ENCODE assay signal across 29 mouse cellular contexts in genomic region chr10:117343000-117343399, GRCm38 (mm10). TPM values are rescaled to one million over a fixed set of nuclear protein-coding genes. Genes with fewer than 3 reads are reported as not detected.
A peak's percentile ranks its signal among the peaks of the same experiment; 100 is the strongest.
DNase-seq lines count a peak whose midpoint lies in the region; ATAC-seq and TF ChIP-seq lines count a peak whose summit lies in the region.
"Had no signal": no experiment of that assay in that cellular context is flagged by ENCODE, and none has a peak within 500 bp of the region (broad histone marks: within the 10 kb centered on the region; RNA-seq: fewer than 3 reads in every experiment).

No protein-coding gene starts in this region.

- no peak overlapping the region for H3K4me2 ChIP-seq in liver, embryonic 15.5 days
- H3K4me2 ChIP-seq in embryonic facial prominence, embryonic 13.5 days = no peak overlapping the region
- no peak overlapping the region for H3K4me2 ChIP-seq in limb, embryonic 13.5 days (replicated peaks)
- H3K4me2 ChIP-seq in stomach, postnatal 0 days (replicated peaks; ENCODE audit: low read depth) = no peak overlapping the region
- no peak overlapping the region for H3K4me2 ChIP-seq in intestine, embryonic 15.5 days (replicated peaks)
- H3K4me2 ChIP-seq: forebrain, embryonic 15.5 days; heart, embryonic 11.5 days; hindbrain, embryonic 12.5 days; midbrain, embryonic 11.5 days; neural tube, embryonic 12.5 days had no signal

- H3K4me1 ChIP-seq in liver, embryonic 15.5 days (replicated peaks) = no peaks in the 10 kb centered on the region; the same call in 1 of the 2 replicates
- H3K4me1 ChIP-seq in embryonic facial prominence, embryonic 13.5 days = 0 out of 2 replicates have a peak, but pooled peaks cover 6% of the 10 kb centered on the region
- no peaks in the 10 kb centered on the region for H3K4me1 ChIP-seq in limb, embryonic 13.5 days
- H3K4me1 ChIP-seq in stomach, postnatal 0 days (replicated peaks; ENCODE audit: control insufficient read depth, insufficient read depth) = no peaks in the 10 kb centered on the region
- H3K4me1 ChIP-seq in intestine, embryonic 15.5 days (replicated peaks) = no peaks in the 10 kb centered on the region
- H3K4me1 ChIP-seq: forebrain, embryonic 10.5 days; hindbrain, embryonic 12.5 days; neural tube, embryonic 12.5 days had no signal

- no peak overlapping the region for H3K9ac ChIP-seq in liver, embryonic 15.5 days
- no peak overlapping the region for H3K9ac ChIP-seq in embryonic facial prominence, embryonic 13.5 days
- H3K9ac ChIP-seq in limb, embryonic 13.5 days = 0 out of 2 replicates have a peak overlapping the region, but pooled peaks have one; percentile 5
- no peak overlapping the region for H3K9ac ChIP-seq in stomach, postnatal 0 days (ENCODE audit: low read length)
- H3K9ac ChIP-seq in intestine, embryonic 15.5 days = no peak overlapping the region
- H3K9ac ChIP-seq: forebrain, embryonic 15.5 days; hindbrain, embryonic 12.5 days; neural tube, embryonic 12.5 days had no signal

- no peak for TF ChIP-seq CTCF in stomach, postnatal 0 days (IDR thresholded peaks at IDR 0.05; ENCODE audit: low read depth)

- no peak overlapping the region for H3K4me3 ChIP-seq in liver, embryonic 15.5 days (replicated peaks)
- no peak overlapping the region for H3K4me3 ChIP-seq in embryonic facial prominence, embryonic 13.5 days
- no peak overlapping the region for H3K4me3 ChIP-seq in limb, embryonic 13.5 days
- no peak overlapping the region for H3K4me3 ChIP-seq in stomach, postnatal 0 days (ENCODE audit: low read depth, low read length)
- H3K4me3 ChIP-seq in intestine, embryonic 15.5 days (replicated peaks) = no peak overlapping the region
- H3K4me3 ChIP-seq: forebrain, embryonic 10.5 days; forebrain, embryonic 15.5 days; hindbrain, embryonic 12.5 days; neural tube, embryonic 12.5 days had no signal

- peak overlapping the region; percentile 17; the same call in 1 of the 2 replicates for H3K27ac ChIP-seq in liver, embryonic 15.5 days (replicated peaks)
- H3K27ac ChIP-seq in embryonic facial prominence, embryonic 13.5 days = peak overlapping the region; percentile 33; the same call in 1 of the 2 replicates
- H3K27ac ChIP-seq in limb, embryonic 13.5 days = peak overlapping the region; percentile 55
- H3K27ac ChIP-seq in stomach, postnatal 0 days (replicated peaks) = 0 out of 2 replicates have a peak overlapping the region, but pooled peaks have one; percentile 6
- no peak overlapping the region for H3K27ac ChIP-seq in intestine, embryonic 15.5 days
- H3K27ac ChIP-seq: forebrain, embryonic 10.5 days; forebrain, embryonic 15.5 days; hindbrain, embryonic 12.5 days; hindbrain, postnatal 0 days; neural tube, embryonic 12.5 days had no signal

- DNase-seq in liver = no peak
- no peak for DNase-seq in stomach, postnatal 0 days (ENCODE audit: low spot score)
- DNase-seq in right cerebral cortex, postnatal 4 days = no peak
- DNase-seq: adrenal gland, adult 8-10 months; cerebellum, adult 18-20 months; cerebellum, postnatal 10 days; gastrocnemius, postnatal 25 days; heart, adult 18-20 months; heart, postnatal 36 days; kidney, adult 9 months; kidney, postnatal 10 days; layer of hippocampus, postnatal 36 days; left cerebral cortex, postnatal 4 days; lung, adult 2 months had no signal

- no peak for TF ChIP-seq EP300 in stomach, postnatal 0 days (optimal IDR thresholded peaks at IDR 0.05)

- no peaks in the 10 kb centered on the region for H3K27me3 ChIP-seq in liver, embryonic 15.5 days
- H3K27me3 ChIP-seq in embryonic facial prominence, embryonic 13.5 days = no peaks in the 10 kb centered on the region
- H3K27me3 ChIP-seq in limb, embryonic 13.5 days = no peaks in the 10 kb centered on the region
- no peaks in the 10 kb centered on the region for H3K27me3 ChIP-seq in stomach, postnatal 0 days (ENCODE audit: control insufficient read depth, insufficient read depth, low read length)
- no peaks in the 10 kb centered on the region for H3K27me3 ChIP-seq in intestine, embryonic 15.5 days (replicated peaks)
- H3K27me3 ChIP-seq: forebrain, embryonic 15.5 days; hindbrain, embryonic 12.5 days; neural tube, embryonic 12.5 days had no signal

- no peaks in the 10 kb centered on the region for H3K9me3 ChIP-seq in liver, embryonic 15.5 days (replicated peaks)
- H3K9me3 ChIP-seq in embryonic facial prominence, embryonic 13.5 days = no peaks in the 10 kb centered on the region
- H3K9me3 ChIP-seq in limb, embryonic 13.5 days = no peaks in the 10 kb centered on the region
- no peaks in the 10 kb centered on the region for H3K9me3 ChIP-seq in stomach, postnatal 0 days (ENCODE audit: control insufficient read depth, low read length)
- H3K9me3 ChIP-seq in intestine, embryonic 15.5 days = no peaks in the 10 kb centered on the region
- H3K9me3 ChIP-seq: forebrain, embryonic 10.5 days; forebrain, embryonic 15.5 days; hindbrain, embryonic 12.5 days; neural tube, embryonic 12.5 days had no signal

- WGBS in liver, embryonic 15.5 days (ENCODE audit: insufficient replicate concordance) = 69% methylated on average over 4 of the region's 4 CpGs
- WGBS in embryonic facial prominence, embryonic 13.5 days = 78% methylated on average over 4 of the region's 4 CpGs
- 89% methylated on average over 4 of the region's 4 CpGs for WGBS in limb, embryonic 13.5 days
- 66% methylated on average over 4 of the region's 4 CpGs for WGBS in stomach, postnatal 0 days
- 81% methylated on average over 4 of the region's 4 CpGs for WGBS in intestine, embryonic 15.5 days

- peak; percentile 25; the same call in 1 of the 2 replicates for ATAC-seq in liver, embryonic 15.5 days (ENCODE audit: insufficient read depth)
- no peak for ATAC-seq in embryonic facial prominence, embryonic 13.5 days (ENCODE audit: insufficient number of reproducible peaks, insufficient read depth, low FRiP score, low TSS enrichment, low read depth)
- ATAC-seq in limb, embryonic 13.5 days (ENCODE audit: low FRiP score, low read depth) = no peak
- no peak for ATAC-seq in stomach, postnatal 0 days (ENCODE audit: low FRiP score, low TSS enrichment)
- no peak for ATAC-seq in intestine, embryonic 15.5 days
- ATAC-seq: activated CD4-positive, CD25-positive, alpha-beta regulatory T cell, adult 4 months; CD4-positive, CD25-positive, alpha-beta regulatory T cell, adult 4 months; forebrain, embryonic 15.5 days; hindbrain, postnatal 0 days; intestine, postnatal 0 days; midbrain, embryonic 16.5 days had no signal

- H3K36me3 ChIP-seq in liver, embryonic 15.5 days (replicated peaks) = no peaks in the 10 kb centered on the region; the same call in none of the 2 replicates
- peaks cover 3% of the 10 kb centered on the region for H3K36me3 ChIP-seq in embryonic facial prominence, embryonic 13.5 days
- peaks cover 17% of the 10 kb centered on the region for H3K36me3 ChIP-seq in limb, embryonic 13.5 days
- no peaks in the 10 kb centered on the region for H3K36me3 ChIP-seq in stomach, postnatal 0 days (ENCODE audit: control insufficient read depth, insufficient read depth, low read length)
- no peaks in the 10 kb centered on the region for H3K36me3 ChIP-seq in intestine, embryonic 15.5 days
- H3K36me3 ChIP-seq: hindbrain, embryonic 12.5 days had no signal

RNA-seq across cellular contexts. Expression of gene Cpsf6, which starts 36.8 kb away (rescaled TPM):
- polyA plus RNA-seq in liver, embryonic 15.5 days (2015; fragmentation: Nextera tagmentation; extraction: Ambion mirVana) = 50.2 and 51.3 TPM in 2 replicates
- 161 and 169 TPM in 2 replicates for polyA plus RNA-seq in embryonic facial prominence, embryonic 13.5 days (2015; fragmentation: Nextera tagmentation; extraction: Ambion mirVana)
- polyA plus RNA-seq in limb, embryonic 13.5 days (2015; fragmentation: Nextera tagmentation; extraction: Ambion mirVana) = 178 and 191 TPM in 2 replicates
- polyA plus RNA-seq in stomach, postnatal 0 days (2015; fragmentation: Nextera tagmentation; extraction: Ambion mirVana) = 52.5 and 53.6 TPM in 2 replicates
- 112 and 129 TPM in 2 replicates for polyA plus RNA-seq in intestine, embryonic 15.5 days (2015; fragmentation: Nextera tagmentation; extraction: Ambion mirVana)

RNA-seq across cellular contexts. Expression of gene Lyz1, which starts 50.3 kb away (rescaled TPM):
- 0.18 and 0.24 TPM in 2 replicates for polyA plus RNA-seq in liver, embryonic 15.5 days (2015; fragmentation: Nextera tagmentation; extraction: Ambion mirVana)
- 0.70 TPM in 1 of 2 replicates, not detected in the other for polyA plus RNA-seq in embryonic facial prominence, embryonic 13.5 days (2015; fragmentation: Nextera tagmentation; extraction: Ambion mirVana)
- polyA plus RNA-seq in limb, embryonic 13.5 days (2015; fragmentation: Nextera tagmentation; extraction: Ambion mirVana) = 0.11 TPM in 1 of 2 replicates, not detected in the other
- polyA plus RNA-seq in stomach, postnatal 0 days (2015; fragmentation: Nextera tagmentation; extraction: Ambion mirVana) = 0.10 and 0.29 TPM in 2 replicates
- polyA plus RNA-seq in intestine, embryonic 15.5 days (2015; fragmentation: Nextera tagmentation; extraction: Ambion mirVana) = 12.9 and 15.4 TPM in 2 replicates
- polyA plus RNA-seq: CD4-positive, CD25-positive, alpha-beta regulatory T cell, adult 4 months; forebrain, embryonic 10.5 days; forebrain, embryonic 15.5 days; hindbrain, embryonic 12.5 days; hindbrain, postnatal 0 days; midbrain, embryonic 11.5 days; midbrain, embryonic 16.5 days; neural tube, embryonic 12.5 days had no signal
